Mouse (Mus musculus) layer of hippocampus, adult 2 months (tissue): ENCODE measurements around the gene Arhgap10. TPM values are rescaled to one million over a fixed set of nuclear protein-coding genes. Genes with fewer than 3 reads are reported as not detected.

Experiments used
- DNase-seq, 2 experiments: peaks; one replicate each; pipeline ENCODE4 v3.0.0; 2022; ENCODE audit warnings: low spot score in 2 of 2
- H3K27ac ChIP-seq: fragments of 200-600 bp; 2 replicates; pipeline ENCODE4 v1.8.1; 2022
- H3K4me3 ChIP-seq: fragments of 200-600 bp; 2 replicates; pipeline ENCODE4 v1.8.1; 2022; ENCODE audit warnings: mild to moderate bottlenecking
- CTCF ChIP-seq: fragments of 200-600 bp; conservative IDR thresholded peaks from 2 replicates; pipeline ENCODE4 v1.8.1; 2022; ENCODE audit warnings: antibody characterized with exemption, mild to moderate bottlenecking, moderate library complexity
- total RNA-seq, 2 experiments: library from RNA; stranded (reverse); gene quantifications; 2 replicates each; pipeline ENCODE4 v1.2.3; 2021

Gene Arhgap10
- total RNA-seq, 2 experiments from 2014 or later, result 8.3 to 11.2 TPM

DNA sequence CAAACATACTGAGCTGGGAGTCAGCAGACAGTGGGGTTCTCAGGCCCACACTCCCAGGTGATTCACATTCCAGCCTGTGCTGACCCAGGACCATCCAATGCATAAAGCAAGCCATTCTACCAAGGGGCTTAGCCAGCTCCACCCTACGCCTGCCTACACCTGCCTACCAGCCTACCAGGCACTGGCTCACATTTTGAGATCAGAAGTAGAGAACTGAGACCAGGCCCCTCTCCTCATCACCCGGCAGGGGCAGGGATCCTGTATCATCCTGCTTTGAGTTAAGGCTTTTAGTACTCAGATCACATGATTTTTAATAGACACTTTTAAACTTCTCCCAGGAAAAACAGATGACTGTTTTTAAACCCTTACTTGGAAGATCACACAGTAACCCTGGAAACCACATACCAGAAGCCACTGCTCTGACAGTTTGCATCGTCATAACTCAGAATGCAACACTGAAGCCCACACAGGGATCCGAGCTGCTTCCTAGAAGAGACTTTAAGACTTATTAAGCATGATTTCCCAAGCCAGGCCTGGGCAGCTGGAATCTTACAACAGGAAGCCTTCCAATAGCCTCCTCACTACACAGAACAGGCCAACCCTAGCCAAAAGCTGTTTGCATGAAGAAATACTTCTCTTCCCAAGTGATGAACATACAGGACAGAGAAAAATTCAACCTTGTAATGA is 27.5 kb downstream of the Arhgap10 start:
- H3K4me3 ChIP-seq, result no peak overlapping the region
- no peak for TF ChIP-seq CTCF
- DNase-seq, result peak in 1 of 2 experiments; percentile 48
- peak overlapping the region; percentile 71 for H3K27ac ChIP-seq

DNA sequence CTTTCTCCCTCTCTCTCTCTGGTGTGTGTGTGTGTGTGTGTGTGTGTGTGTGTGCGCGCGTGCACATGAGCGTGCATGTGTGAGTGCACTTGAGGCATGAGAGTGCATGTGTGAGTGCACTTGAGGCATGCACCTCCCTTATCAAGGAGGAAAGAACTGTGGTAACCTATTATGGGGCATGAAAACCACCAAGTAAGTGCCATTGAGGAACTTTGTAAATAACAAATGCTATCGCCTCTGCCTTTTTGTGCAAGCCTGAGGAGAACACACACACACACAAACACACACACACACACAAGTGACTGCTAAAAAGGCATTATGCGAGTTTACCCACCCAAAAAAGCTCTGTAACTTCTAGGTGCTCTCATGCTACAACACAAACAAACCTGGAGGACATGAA is 28.5 kb downstream of the Arhgap10 start:
- no peak for DNase-seq
- H3K4me3 ChIP-seq, result no peak overlapping the region
- H3K27ac ChIP-seq, result no peak overlapping the region
- no peak for TF ChIP-seq CTCF

DNA sequence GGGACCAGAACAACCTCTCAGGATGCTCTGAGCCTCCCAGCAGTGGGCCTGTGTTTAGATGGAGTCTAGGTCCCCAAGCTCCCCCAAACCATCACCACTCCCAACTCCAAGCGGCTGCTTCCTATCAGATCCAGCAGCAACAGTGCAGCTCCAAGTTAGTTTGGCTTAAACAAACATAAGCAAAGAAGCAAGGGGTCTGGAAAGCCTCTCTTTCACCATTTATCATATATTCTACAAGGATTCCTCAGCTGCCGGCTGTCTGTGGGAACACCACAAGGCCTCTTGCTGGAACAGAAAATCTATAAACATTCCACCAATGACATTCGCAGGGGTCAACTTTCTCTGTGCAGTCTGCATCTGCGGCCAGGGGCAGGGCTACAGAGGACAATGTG is 29.5 kb downstream of the Arhgap10 start:
- TF ChIP-seq CTCF, result no peak
- H3K4me3 ChIP-seq, result no peak overlapping the region
- no peak overlapping the region for H3K27ac ChIP-seq
- no peak for DNase-seq

DNA sequence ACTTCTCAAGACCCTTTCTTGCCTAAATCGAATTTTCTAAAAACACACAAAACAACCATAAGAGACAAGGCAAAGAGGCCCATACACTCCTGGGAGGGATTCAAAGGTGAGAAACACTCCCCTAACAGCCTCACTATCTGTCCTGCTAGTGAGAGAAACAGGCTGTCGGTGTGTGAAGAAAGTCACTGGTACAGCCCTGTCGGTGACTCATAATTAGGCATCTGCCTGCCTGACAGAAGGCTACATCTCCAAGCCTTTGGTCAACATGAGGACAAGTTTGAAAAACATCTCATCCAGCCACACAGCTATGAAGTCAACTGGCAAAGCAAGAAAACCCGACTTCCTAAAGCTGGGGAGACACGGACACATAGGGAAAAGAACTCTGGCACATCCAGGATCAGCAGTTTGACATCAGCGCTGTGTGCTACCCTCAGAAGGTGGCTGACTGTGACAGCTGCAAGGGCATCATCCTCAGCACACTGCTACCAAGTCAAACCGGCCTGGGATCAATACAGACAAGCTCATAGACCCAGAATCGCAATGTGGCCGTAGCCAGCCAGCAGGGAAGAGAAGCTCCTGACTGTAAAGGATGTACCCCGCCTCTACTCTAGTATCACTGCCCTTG is 30.1 kb downstream of the Arhgap10 start:
- H3K4me3 ChIP-seq, result no peak overlapping the region
- DNase-seq, result no peak
- TF ChIP-seq CTCF, result no peak
- H3K27ac ChIP-seq, result no peak overlapping the region

DNA sequence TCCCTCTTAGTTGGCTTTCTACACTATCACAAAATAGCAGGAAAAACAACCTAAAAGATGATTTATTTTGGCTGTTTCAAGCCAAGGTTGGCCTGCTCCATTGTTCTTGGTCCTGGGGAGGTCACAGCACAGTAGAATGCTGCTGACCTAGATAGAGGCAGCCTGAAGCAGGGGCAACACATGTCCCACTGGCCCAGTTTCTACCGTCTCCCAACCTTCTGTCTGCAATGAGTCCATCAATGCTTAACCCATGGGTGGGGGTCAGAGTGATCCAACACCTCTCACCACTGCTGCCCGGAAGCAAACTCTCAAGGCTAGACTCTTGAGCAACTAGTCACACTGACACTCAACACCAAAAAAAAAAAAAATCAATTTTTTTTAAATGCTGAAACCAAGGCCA is 31.0 kb downstream of the Arhgap10 start:
- Histone ChIP-seq H3K27ac (no peak overlapping the region), H3K4me3 (no peak overlapping the region)
- no peak for DNase-seq
- TF ChIP-seq CTCF, result no peak

DNA sequence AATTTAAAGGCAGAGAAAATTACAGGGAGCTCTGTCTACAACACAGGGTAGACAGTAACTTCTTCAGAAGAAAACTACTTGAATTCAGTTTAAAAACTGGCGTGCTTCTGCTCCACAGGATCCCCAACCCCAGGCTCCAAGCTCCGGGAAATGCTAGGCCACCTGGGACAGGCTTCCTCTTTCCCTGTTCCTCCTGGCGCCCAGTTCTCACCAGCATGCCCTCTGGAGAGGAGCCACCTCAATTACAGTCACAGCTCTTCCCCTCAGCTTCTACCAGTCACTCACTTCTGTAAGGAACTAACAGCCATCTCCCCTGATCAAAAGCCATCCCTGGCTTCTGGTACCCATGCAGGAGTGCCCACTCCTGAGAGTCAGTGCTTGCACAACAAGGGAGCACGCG is 32.9 kb downstream of the Arhgap10 start:
- TF ChIP-seq CTCF, result no peak
- Histone ChIP-seq H3K4me3 (no peak overlapping the region), H3K27ac (no peak overlapping the region)
- no peak for DNase-seq

DNA sequence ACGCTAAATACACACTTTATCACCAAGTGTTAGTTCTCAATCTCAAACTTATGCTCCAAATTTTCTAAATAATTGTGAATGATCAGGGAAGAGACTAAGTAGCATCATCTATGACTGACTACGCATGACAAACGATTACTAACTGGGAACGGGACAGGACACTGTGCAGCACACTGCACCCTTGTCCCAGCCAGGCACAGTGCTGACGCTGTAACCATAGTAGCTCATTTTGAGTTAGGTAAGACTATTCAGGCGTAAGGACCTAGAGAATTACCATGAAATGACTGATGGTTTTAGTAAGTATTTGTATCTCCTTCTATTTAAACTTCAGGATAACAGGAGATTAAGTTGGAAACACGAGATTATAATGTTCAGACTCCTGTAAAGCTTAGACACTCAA is 33.5 kb downstream of the Arhgap10 start:
- no peak for TF ChIP-seq CTCF
- no peak overlapping the region for H3K27ac ChIP-seq
- no peak for DNase-seq
- no peak overlapping the region for H3K4me3 ChIP-seq

DNA sequence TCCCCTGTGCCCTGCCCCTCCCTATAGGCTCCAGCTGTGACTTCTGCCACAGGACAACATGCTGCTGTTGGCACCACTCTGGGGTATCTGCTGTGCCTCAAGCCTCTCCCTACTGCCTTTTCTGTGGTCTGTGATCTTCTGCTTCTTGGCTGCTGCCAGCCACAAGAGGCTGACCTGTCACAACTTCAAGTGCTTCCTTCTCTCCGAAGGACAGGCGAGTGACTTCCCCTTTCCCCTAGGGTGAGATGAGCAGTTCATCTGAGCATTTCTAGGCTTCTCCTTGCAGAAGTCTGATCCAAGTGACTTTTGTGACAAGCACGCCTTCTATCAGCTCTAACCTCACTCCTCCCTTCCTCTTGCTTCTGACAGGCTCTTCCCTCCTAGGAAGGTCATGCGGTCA is 34.1 kb downstream of the Arhgap10 start:
- no peak for DNase-seq
- TF ChIP-seq CTCF, result no peak
- H3K27ac ChIP-seq, result no peak overlapping the region
- H3K4me3 ChIP-seq, result no peak overlapping the region

DNA sequence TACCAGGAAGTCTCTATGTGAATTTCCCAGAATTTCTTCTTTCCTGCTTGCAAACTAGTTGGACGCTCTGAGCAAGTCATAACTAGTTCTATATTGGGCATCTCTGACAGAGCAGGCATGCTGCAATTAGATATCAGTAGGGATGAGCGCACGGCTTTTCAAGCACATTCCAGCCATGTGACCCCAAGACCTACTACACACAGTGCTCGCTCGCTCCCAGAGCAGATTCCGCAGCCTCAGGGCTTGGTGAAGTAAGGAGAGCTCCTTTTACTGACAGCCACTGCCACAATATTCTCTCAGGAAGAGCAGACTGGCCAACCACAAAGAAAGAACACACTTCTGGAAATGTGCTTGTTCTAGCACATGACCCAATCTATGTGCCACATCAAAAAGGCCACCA is 36.0 kb downstream of the Arhgap10 start:
- TF ChIP-seq CTCF, result no peak

DNA sequence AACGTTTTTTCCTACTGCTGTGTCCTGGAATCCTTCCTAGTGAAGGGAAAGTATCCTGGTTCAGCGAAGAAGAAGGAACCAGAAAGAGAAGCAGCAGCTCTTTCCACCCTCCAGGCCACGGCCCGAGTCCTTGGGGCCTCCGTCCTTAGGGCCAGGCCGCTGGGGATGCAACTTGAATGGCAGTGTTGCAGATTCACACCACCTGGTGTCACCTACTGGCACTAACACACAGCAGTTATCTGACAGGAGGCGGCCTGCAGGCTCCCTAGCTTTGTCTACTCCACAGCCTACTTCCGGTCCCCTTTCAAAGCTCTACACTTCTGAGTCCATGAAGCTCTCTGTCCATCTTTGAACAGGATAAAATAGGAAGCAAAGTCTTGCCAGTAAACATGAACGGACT is 37.8 kb downstream of the Arhgap10 start:
- no peak for TF ChIP-seq CTCF
- Histone ChIP-seq H3K4me3 (no peak overlapping the region), H3K27ac (no peak overlapping the region)
- DNase-seq, result no peak

More for the DNA sequence above, 36.0 kb downstream of the Arhgap10 start:
- no peak overlapping the region for H3K27ac ChIP-seq
- no peak for DNase-seq
- no peak overlapping the region for H3K4me3 ChIP-seq

DNA sequence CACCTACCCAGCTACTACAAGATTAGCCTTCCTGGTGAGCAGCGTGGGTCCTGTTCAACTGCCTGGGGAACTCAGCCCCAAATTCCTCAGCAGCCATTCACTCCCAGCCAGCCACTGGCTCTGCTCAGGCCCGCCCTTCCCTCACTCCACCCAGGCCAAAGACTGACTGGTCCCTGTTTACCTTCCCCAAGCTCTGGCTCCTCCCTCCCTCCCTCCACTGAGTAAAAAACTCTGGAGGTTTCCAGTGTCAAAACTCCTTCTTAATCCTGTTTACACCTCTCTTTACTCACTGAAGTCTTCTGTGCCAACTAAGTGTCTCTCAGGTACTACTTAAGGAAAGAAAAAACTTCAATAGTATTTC is 38.9 kb downstream of the Arhgap10 start:
- TF ChIP-seq CTCF, result no peak
- no peak for DNase-seq
- Histone ChIP-seq H3K27ac (no peak overlapping the region), H3K4me3 (no peak overlapping the region)

DNA sequence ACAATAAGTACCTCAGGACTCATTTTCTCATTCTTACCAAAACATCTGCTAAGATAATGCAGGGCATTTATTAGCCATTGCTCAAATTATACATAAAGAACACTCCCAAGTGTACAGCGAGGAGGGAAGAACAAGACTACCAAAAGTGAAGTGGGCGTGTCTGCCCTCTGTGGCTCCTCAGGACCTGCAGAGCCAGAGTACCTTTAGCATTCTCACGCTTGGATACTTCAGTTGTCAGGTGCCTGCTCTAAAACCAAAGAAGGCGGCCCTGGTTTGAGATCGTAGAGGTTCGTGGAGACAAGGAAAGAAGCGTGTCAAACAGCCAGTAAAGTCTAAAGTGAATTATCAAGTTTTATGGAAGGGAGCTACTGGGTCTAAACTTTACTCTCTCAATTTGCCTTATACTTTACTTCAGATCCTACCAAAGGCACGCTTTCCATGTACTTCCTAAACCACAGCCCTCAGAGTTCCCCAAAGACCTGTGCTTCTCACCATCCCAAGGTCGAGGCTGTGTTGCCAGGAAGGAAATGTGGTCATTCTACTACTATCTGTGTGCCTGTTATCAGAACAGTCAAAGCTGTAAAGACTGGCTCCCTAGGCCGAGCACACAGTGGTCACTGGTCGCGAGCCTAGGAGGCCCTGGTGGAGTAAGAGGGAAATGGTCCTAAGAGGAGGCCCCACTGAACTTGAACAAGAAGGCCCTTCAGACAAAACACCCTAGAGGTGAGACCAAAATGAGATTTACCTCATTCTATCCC is 39.4 kb downstream of the Arhgap10 start:
- Histone ChIP-seq H3K4me3 (no peak overlapping the region), H3K27ac (no peak overlapping the region)
- no peak for DNase-seq
- no peak for TF ChIP-seq CTCF

DNA sequence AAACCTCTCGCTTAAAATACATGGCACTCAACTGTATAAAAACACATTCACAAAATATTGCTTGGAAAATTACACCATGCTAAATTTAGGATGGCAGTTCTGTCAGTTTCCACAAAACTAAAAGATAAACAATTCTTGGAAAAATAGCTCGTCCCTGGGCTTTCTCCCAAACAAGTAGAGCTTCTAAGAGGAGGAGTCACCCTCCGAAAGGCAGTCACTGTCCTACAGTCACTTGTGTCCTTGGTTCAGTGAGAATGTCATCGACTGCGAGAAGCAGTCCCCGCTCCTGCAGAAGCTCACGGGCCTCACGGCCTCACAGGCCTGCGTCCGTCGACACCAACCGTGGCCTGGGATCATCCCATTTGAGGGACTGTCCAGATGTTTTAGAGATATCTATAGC is 40.1 kb downstream of the Arhgap10 start:
- no peak for DNase-seq
- Histone ChIP-seq H3K4me3 (no peak overlapping the region), H3K27ac (no peak overlapping the region)
- TF ChIP-seq CTCF, result no peak

DNA sequence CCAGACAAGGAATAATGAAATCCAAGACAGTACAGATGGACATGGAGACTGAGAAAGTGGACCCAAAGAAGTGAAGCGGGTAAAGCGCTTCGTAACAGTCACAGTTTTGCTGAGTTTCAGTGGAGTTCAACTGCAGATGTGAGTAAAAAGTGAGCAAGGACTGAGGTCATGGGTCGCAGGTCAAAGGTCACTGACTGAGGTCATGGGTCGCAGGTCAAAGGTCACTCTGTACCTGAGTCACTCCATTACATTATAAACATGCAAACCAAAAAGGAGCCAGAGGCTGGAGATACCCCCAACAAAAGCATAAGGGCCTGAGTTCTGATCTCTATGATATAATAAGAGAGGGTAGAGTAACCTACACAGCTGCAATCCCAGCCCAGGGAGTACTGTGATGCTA is 43.1 kb downstream of the Arhgap10 start:
- Histone ChIP-seq H3K4me3 (no peak overlapping the region), H3K27ac (no peak overlapping the region)
- no peak for TF ChIP-seq CTCF
- no peak for DNase-seq
